Mouse (Mus musculus): ENCODE data around the gene Cradd.

DNA sequence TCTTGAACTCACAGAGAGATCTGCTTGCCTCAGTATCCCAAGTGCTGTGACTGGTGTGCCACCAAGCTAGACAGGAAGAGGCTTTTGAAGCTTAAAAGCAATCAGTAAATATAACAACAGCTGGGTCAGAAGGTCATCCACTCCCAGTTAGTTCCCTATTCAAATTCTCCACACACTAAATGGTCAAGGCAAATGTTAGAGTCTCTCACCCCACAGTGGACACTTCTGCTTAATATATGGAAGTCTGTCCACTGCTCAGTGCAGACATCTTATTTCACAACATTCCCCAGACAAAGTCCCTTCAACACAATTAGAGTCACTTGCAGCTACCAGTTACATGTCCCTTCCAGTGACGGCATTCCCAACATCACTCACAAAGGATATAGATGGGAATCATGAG, 44.5 kb downstream of the Cradd start:
- TF ChIP-seq CTCF (IDR thresholded peaks at IDR 0.05; ENCODE audit: control insufficient read depth, insufficient read depth, insufficient replicate concordance, low read depth, low read length) (no peak), POLR2A (IDR thresholded peaks at IDR 0.05; ENCODE audit: control insufficient read depth, low read depth, low read length) (no peak)

All from testis, adult 2 months (tissue).